Mouse (Mus musculus) gonadal fat pad, adult 2 months (tissue): ENCODE measurements around the gene Smap2. TPM values are rescaled to one million over a fixed set of nuclear protein-coding genes. Genes with fewer than 3 reads are reported as not detected.
A peak's percentile ranks its signal among the peaks of the same experiment; 100 is the strongest.

Source experiments
- DNase-seq: peaks from one replicate; pipeline ENCODE4 v3.0.0-alpha.2; 2012; ENCODE audit warnings: low read depth
- polyA plus RNA-seq: library from polyadenylated mRNA; depleted of rRNA; stranded (reverse); fragments of >200 nt; gene quantifications from 2 replicates; pipeline ENCODE4 v1.2.3, GENCODE M21; 2012

Gene Smap2
- polyA plus RNA-seq, 1 experiment = 11.2 TPM

GRCm38 (mm10) chr4:120974711-120975427 lies 42.2 kb downstream of the Smap2 start:
- no peak for DNase-seq

GRCm38 (mm10) chr4:120971842-120972241 lies 45.2 kb downstream of the Smap2 start:
- DNase-seq = no peak

- no peak for DNase-seq
Measured at GRCm38 (mm10) chr4:120969382-120970146, 47.5 kb downstream of the Smap2 start.

- DNase-seq = no peak
Measured at GRCm38 (mm10) chr4:120968486-120968885, 48.6 kb downstream of the Smap2 start.

GRCm38 (mm10) chr4:120955586-120955985 lies 61.5 kb downstream of the Smap2 start:
- DNase-seq = no peak

- no peak for DNase-seq
Measured at GRCm38 (mm10) chr4:120953667-120954066, 63.4 kb downstream of the Smap2 start.

- DNase-seq = no peak
Measured at GRCm38 (mm10) chr4:120953038-120953437, 64.0 kb downstream of the Smap2 start.

- no peak for DNase-seq
Measured at GRCm38 (mm10) chr4:120952163-120952562, 64.9 kb downstream of the Smap2 start.

GRCm38 (mm10) chr4:120951428-120951973 lies 65.5 kb downstream of the Smap2 start, which contains the start of gene Zfp69:
Zfp69 (minus strand) TSS chr4:120951699.
- no peak for DNase-seq

- DNase-seq = no peak
Measured at GRCm38 (mm10) chr4:120950763-120951427, 66.2 kb downstream of the Smap2 start.

GRCm38 (mm10) chr4:120948938-120949337 lies 68.1 kb downstream of the Smap2 start:
- no peak for DNase-seq

GRCm38 (mm10) chr4:120935006-120935405 lies 82.0 kb downstream of the Smap2 start:
- DNase-seq = no peak

- no peak for DNase-seq
Measured at GRCm38 (mm10) chr4:120930736-120931135, 86.3 kb downstream of the Smap2 start.

- DNase-seq = no peak
Measured at GRCm38 (mm10) chr4:120928686-120929085, 88.4 kb downstream of the Smap2 start.

GRCm38 (mm10) chr4:120925386-120925785 lies 91.7 kb downstream of the Smap2 start:
- no peak for DNase-seq

- peak; percentile 56 for DNase-seq
Measured at GRCm38 (mm10) chr4:120924554-120925299, 92.3 kb downstream of the Smap2 start, which contains the start of gene Exo5. Exo5 (minus strand) TSS chr4:120925017.

- DNase-seq = no peak
Measured at GRCm38 (mm10) chr4:120921461-120921860, 95.6 kb downstream of the Smap2 start.
